ENCODE assay signal across 8 mouse cellular contexts in genomic region chr10:73097176-73097575, GRCm38 (mm10). TPM values are rescaled to one million over a fixed set of nuclear protein-coding genes. Genes with fewer than 3 reads are reported as not detected.
A peak's percentile ranks its signal among the peaks of the same experiment; 100 is the strongest.
DNase-seq lines count a peak whose midpoint lies in the region; ATAC-seq lines count a peak whose summit lies in the region.

No protein-coding gene starts in this region.

- no peaks in the 10 kb centered on the region for H3K36me3 ChIP-seq in hindbrain, embryonic 12.5 days
- H3K36me3 ChIP-seq in midbrain, embryonic 14.5 days (ENCODE audit: control insufficient read depth, insufficient read depth, low read length): no peaks in the 10 kb centered on the region

- peak overlapping the region; percentile 61 for H3K4me2 ChIP-seq in hindbrain, embryonic 12.5 days (replicated peaks)
- peak overlapping the region; percentile 84 for H3K4me2 ChIP-seq in midbrain, embryonic 14.5 days (ENCODE audit: low read length)

- peak overlapping the region; percentile 54 for H3K9ac ChIP-seq in hindbrain, embryonic 12.5 days
- H3K9ac ChIP-seq in midbrain, embryonic 14.5 days (replicated peaks; ENCODE audit: low read length): peak overlapping the region; percentile 42

- peak; percentile 53; the same call in 1 of the 2 replicates for ATAC-seq in hindbrain, embryonic 12.5 days (ENCODE audit: low FRiP score)
- ATAC-seq in midbrain, embryonic 14.5 days (ENCODE audit: low FRiP score, low TSS enrichment): peak; percentile 46
- no peak for ATAC-seq in granulocyte monocyte progenitor cell, adult 5-6 weeks (replicated peaks; ENCODE audit: poor library complexity, severe bottlenecking)

- H3K4me1 ChIP-seq in hindbrain, embryonic 12.5 days: peaks cover 11% of the 10 kb centered on the region
- peaks cover 9% of the 10 kb centered on the region; the same call in 1 of the 2 replicates for H3K4me1 ChIP-seq in midbrain, embryonic 14.5 days (ENCODE audit: control insufficient read depth, insufficient read depth, low read length)

- H3K9me3 ChIP-seq in hindbrain, embryonic 12.5 days (replicated peaks): no peaks in the 10 kb centered on the region
- no peaks in the 10 kb centered on the region for H3K9me3 ChIP-seq in midbrain, embryonic 14.5 days (ENCODE audit: control insufficient read depth, low read length)

- H3K27ac ChIP-seq in hindbrain, embryonic 12.5 days: no peak overlapping the region
- H3K27ac ChIP-seq in midbrain, embryonic 14.5 days (replicated peaks; ENCODE audit: low read depth, low read length): peak overlapping the region; percentile 49

- 2% methylated on average over 7 of the region's 7 CpGs for WGBS in hindbrain, embryonic 12.5 days
- WGBS in midbrain, embryonic 14.5 days: 4% methylated on average over 7 of the region's 7 CpGs

- DNase-seq in embryo, embryonic 10 days (ENCODE audit: low spot score): peak; percentile 23
- no peak for DNase-seq in embryo, embryonic 9.5 days (ENCODE audit: extremely low spot score)
- DNase-seq in WW6 (ENCODE audit: low read depth, low spot score): peak; percentile 22
- peak; percentile 62 for DNase-seq in midbrain, embryonic 14.5 days
- no peak for DNase-seq in spleen, adult 18-20 months
- DNase-seq in adrenal gland, adult 8-10 months: no peak

- peaks cover 47% of the 10 kb centered on the region for H3K27me3 ChIP-seq in hindbrain, embryonic 12.5 days
- H3K27me3 ChIP-seq in midbrain, embryonic 14.5 days (ENCODE audit: control insufficient read depth, insufficient read depth, low read length): peaks cover 7% of the 10 kb centered on the region; the same call in 1 of the 2 replicates

- peak overlapping the region; percentile 38 for H3K4me3 ChIP-seq in hindbrain, embryonic 12.5 days
- H3K4me3 ChIP-seq in midbrain, embryonic 14.5 days (replicated peaks; ENCODE audit: low read depth, low read length): peak overlapping the region; percentile 51

RNA-seq across cellular contexts. Expression of gene Pcdh15, which starts 2.0 kb away (rescaled TPM):
- polyA plus RNA-seq in hindbrain, embryonic 12.5 days (2016; fragmentation: Nextera tagmentation; extraction: Ambion mirVana): 4.8 and 4.9 TPM in 2 replicates
- 10.4 and 11.2 TPM in 2 replicates for polyA plus RNA-seq in midbrain, embryonic 14.5 days (2014; fragmentation: Nextera tagmentation; extraction: Ambion mirVana)
- total RNA-seq in adrenal gland, adult 8-10 months (2022): 10 to 100 TPM in 1 of 4 experiments, 1 to 10 TPM in 3; 8.6 to 10.2 (median 9.6) TPM
- total RNA-seq in granulocyte monocyte progenitor cell, adult 5-6 weeks (2014; fragmentation: Nextera tagmentation): not detected in 2 replicates
- total RNA-seq in granulocyte monocyte progenitor cell, adult 5-6 weeks (2017): not detected in 2 replicates

Comparison
In these comparisons a context has a peak if more than half of its experiments do, and no peak if none do; other contexts are left out.
1. DNase-seq: peak in embryo, embryonic 10 days (single experiment), WW6 (single experiment) and midbrain, embryonic 14.5 days (single experiment); none in embryo, embryonic 9.5 days (single experiment), spleen, adult 18-20 months (0 of 2) and adrenal gland, adult 8-10 months (single experiment).
2. RNA of gene Pcdh15, which starts 2.0 kb away (total RNA-seq): 8.6 to 10.2 TPM in adrenal gland, adult 8-10 months; not detected in granulocyte monocyte progenitor cell, adult 5-6 weeks; every median in the first group is over 4 times any median in the second.